Mouse (Mus musculus): Measurements from ENCODE around the gene Mndal.
"Not testable (repeated sequence)": the region's sequence is repeated elsewhere in the genome, so short reads cannot be mapped to it uniquely, and the experiment has no call there.

The Mndal gene

GRCm38 (mm10) chr1:173941924-173942779 lies at the start of gene Mndal, which contains the start of gene Ifi203:
Gene Mndal, minus strand, starts transcription at chr1:173942491.
Gene Ifi203, minus strand, starts transcription at chr1:173942672.
- not testable (repeated sequence) for DNase-seq (ENCODE audit: low spot score)

- DNase-seq (ENCODE audit: low spot score), result not testable (repeated sequence)
Observed at GRCm38 (mm10) chr1:173982694-173983305, 40.5 kb upstream of the Mndal start, which contains the start of gene Ifi202b. Gene Ifi202b, minus strand, starts transcription at chr1:173982744.

- not testable (repeated sequence) for DNase-seq (ENCODE audit: low spot score)
Observed at GRCm38 (mm10) chr1:173981038-173981437, 38.7 kb upstream of the Mndal start.

- DNase-seq (ENCODE audit: low spot score), result no peak
Observed at GRCm38 (mm10) chr1:173977622-173978021, 35.3 kb upstream of the Mndal start.

GRCm38 (mm10) chr1:173973111-173973510 lies 30.8 kb upstream of the Mndal start:
- DNase-seq (ENCODE audit: low spot score), result no peak

- not testable (repeated sequence) for DNase-seq (ENCODE audit: low spot score)
Observed at GRCm38 (mm10) chr1:173961491-173961890, 19.2 kb upstream of the Mndal start.

- not testable (repeated sequence) for DNase-seq (ENCODE audit: low spot score)
Observed at GRCm38 (mm10) chr1:173959998-173960397, 17.7 kb upstream of the Mndal start.

- DNase-seq (ENCODE audit: low spot score), result not testable (repeated sequence)
Observed at GRCm38 (mm10) chr1:173955839-173956527, 13.7 kb upstream of the Mndal start.

- DNase-seq (ENCODE audit: low spot score), result no peak
Observed at GRCm38 (mm10) chr1:173955071-173955796, 12.9 kb upstream of the Mndal start.

GRCm38 (mm10) chr1:173953563-173953962 lies 11.3 kb upstream of the Mndal start:
- DNase-seq (ENCODE audit: low spot score), result no peak

- not testable (repeated sequence) for DNase-seq (ENCODE audit: low spot score)
Observed at GRCm38 (mm10) chr1:173949044-173949443, 6.8 kb upstream of the Mndal start.

- DNase-seq (ENCODE audit: low spot score), result not testable (repeated sequence)
Observed at GRCm38 (mm10) chr1:173942780-173943066, 432 bp upstream of the Mndal start.

- not testable (repeated sequence) for DNase-seq (ENCODE audit: low spot score)
Observed at GRCm38 (mm10) chr1:173941522-173941921, 769 bp downstream of the Mndal start.

- not testable (repeated sequence) for DNase-seq (ENCODE audit: low spot score)
Observed at GRCm38 (mm10) chr1:173919279-173919678, 23.0 kb downstream of the Mndal start.

GRCm38 (mm10) chr1:173914559-173914958 lies 27.7 kb downstream of the Mndal start:
- DNase-seq (ENCODE audit: low spot score), result no peak

- DNase-seq (ENCODE audit: low spot score), result not testable (repeated sequence)
Observed at GRCm38 (mm10) chr1:173913256-173913791, 29.0 kb downstream of the Mndal start.

GRCm38 (mm10) chr1:173912548-173913255 lies 29.6 kb downstream of the Mndal start, which contains the start of gene Ifi211:
Gene Ifi211, minus strand, starts transcription at chr1:173913046.
- DNase-seq (ENCODE audit: low spot score), result not testable (repeated sequence)

- DNase-seq (ENCODE audit: low spot score), result no peak
Observed at GRCm38 (mm10) chr1:173911808-173912464, 30.4 kb downstream of the Mndal start.

- not testable (repeated sequence) for DNase-seq (ENCODE audit: low spot score)
Observed at GRCm38 (mm10) chr1:173908390-173908789, 33.9 kb downstream of the Mndal start.

- not testable (repeated sequence) for DNase-seq (ENCODE audit: low spot score)
Observed at GRCm38 (mm10) chr1:173905885-173906284, 36.4 kb downstream of the Mndal start.

Measured in MN1 (cell line).